Mouse (Mus musculus) embryonic facial prominence, embryonic 12.5 days (tissue): ENCODE measurements around the gene Auh. TPM values are rescaled to one million over a fixed set of nuclear protein-coding genes. Genes with fewer than 3 reads are reported as not detected.
A peak's percentile ranks its signal among the peaks of the same experiment; 100 is the strongest.

Experiments used
- ATAC-seq: fragments of 200-750 bp; cut with Nextera tagmentation; 2 replicates; pipeline ENCODE4 v1.8.0; 2017; ENCODE audit not compliant: insufficient number of reproducible peaks, insufficient read depth, low FRiP score, low TSS enrichment
- H3K27ac ChIP-seq: fragments of 300-500 bp; sonication (generic); 2 replicates; pipeline ENCODE4 v1.5.1; 2016; ENCODE audit warnings: mild to moderate bottlenecking
- H3K27me3 ChIP-seq: fragments of 300-500 bp; sonication (generic); 2 replicates; pipeline ENCODE4 v1.6.1; 2016; ENCODE audit warnings: mild to moderate bottlenecking, moderate library complexity
- H3K36me3 ChIP-seq: fragments of 300-500 bp; sonication (generic); 2 replicates; pipeline ENCODE4 v1.6.1; 2016; ENCODE audit warnings: mild to moderate bottlenecking
- H3K4me1 ChIP-seq: fragments of 300-500 bp; sonication (generic); 2 replicates; pipeline ENCODE4 v1.6.1; 2016
- H3K4me2 ChIP-seq: fragments of 300-500 bp; sonication (generic); replicated peaks from 2 replicates; pipeline ENCODE4 v1.6.1; 2016; ENCODE audit warnings: mild to moderate bottlenecking, moderate library complexity
- H3K4me3 ChIP-seq: fragments of 300-500 bp; sonication (generic); 2 replicates; pipeline ENCODE4 v1.5.1; 2016; ENCODE audit warnings: mild to moderate bottlenecking
- H3K9ac ChIP-seq: fragments of 300-500 bp; sonication (generic); 2 replicates; pipeline ENCODE4 v1.6.1; 2016; ENCODE audit warnings: mild to moderate bottlenecking, moderate library complexity
- H3K9me3 ChIP-seq: fragments of 300-500 bp; sonication (generic); 2 replicates; pipeline ENCODE4 v1.6.1; 2016; ENCODE audit warnings: mild to moderate bottlenecking, moderate library complexity
- WGBS: fragments of 180-500 bp; shearing (Covaris S2); methylation state at CpG from one replicate; pipeline ENCODE4 v1.1.7; 2016; 5-methylcytosine and 5-hydroxymethylcytosine counted together
- polyA plus RNA-seq: library from polyadenylated mRNA; unstranded; fragments of >200 nt; fragmentation: Nextera tagmentation; extraction: Ambion mirVana; gene quantifications from 2 replicates; pipeline ENCODE4 v1.2.1, GENCODE M21; 2016

Gene Auh
- polyA plus RNA-seq, 1 experiment from 2014 or later, result 45.3 TPM

DNA sequence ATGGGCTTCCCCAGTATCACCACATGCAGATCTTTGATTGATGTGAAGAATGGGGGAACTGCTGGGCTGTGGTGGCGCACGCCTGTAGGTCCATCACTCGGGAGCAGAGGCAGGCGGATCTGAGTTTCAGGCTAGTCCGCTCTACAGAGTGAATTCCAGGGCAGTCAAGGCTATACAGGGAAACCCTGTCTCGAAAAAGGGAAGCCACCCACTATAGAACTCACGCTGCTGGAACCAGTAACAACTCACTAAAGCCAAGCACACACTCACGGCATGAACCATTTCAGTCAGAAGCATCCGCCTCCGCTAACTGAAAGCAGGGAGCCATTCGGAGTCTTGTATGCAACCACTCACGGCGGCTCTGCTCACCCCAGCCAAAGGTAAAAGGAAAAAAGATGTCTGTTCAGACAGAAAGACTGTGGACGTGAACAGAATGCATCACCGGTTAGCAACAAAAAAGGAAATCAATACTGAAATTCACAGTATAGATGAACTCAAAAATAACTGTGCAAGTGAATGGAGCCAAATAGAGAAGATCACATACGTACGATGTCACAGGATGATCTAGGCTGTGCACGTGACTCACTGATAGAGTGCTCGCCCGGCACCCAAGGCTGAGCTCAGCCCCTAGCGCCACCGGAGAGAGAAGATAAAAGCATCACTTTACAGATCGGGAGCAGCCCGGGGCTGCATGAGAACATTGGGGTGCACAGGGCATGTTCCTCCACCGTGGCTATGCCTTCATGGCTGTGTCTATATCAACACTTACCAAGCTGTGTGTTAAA lies 53.7 kb downstream of the Auh start:
- Histone ChIP-seq H3K9ac (no peak overlapping the region), H3K4me2 (no peak overlapping the region), H3K4me1 (peaks cover 21% of the 10 kb centered on the region), H3K9me3 (no peaks in the 10 kb centered on the region), H3K36me3 (no peaks in the 10 kb centered on the region), H3K27me3 (no peaks in the 10 kb centered on the region), H3K4me3 (no peak overlapping the region), H3K27ac (no peak overlapping the region)
- WGBS, result 82% methylated on average over 25 of the region's 25 CpGs
- ATAC-seq, result no peak

DNA sequence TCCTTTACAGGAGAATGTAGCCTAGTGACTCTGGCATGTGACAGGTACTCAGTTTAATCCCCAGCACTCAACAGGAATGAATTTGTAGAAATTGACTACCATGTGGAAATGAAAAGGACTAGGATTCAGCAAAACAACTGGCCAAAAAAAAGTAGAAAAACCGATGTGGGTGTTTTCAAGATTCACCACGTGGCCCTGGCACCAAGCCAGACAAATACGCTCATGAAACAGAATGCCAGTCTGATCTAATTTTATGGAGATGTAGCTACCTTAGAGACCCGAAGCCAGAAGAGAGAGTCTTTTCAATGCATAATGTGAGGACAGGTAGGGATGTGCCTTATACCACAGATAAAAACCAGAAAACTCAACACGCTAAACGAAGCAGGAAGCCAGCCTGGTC lies 54.4 kb downstream of the Auh start:
- Histone ChIP-seq H3K4me2 (no peak overlapping the region), H3K27me3 (no peaks in the 10 kb centered on the region), H3K4me1 (peaks cover 16% of the 10 kb centered on the region), H3K9ac (no peak overlapping the region), H3K27ac (no peak overlapping the region), H3K4me3 (no peak overlapping the region), H3K36me3 (no peaks in the 10 kb centered on the region), H3K9me3 (no peaks in the 10 kb centered on the region)
- WGBS, result 70% methylated on average over 6 of the region's 6 CpGs
- ATAC-seq, result no peak

DNA sequence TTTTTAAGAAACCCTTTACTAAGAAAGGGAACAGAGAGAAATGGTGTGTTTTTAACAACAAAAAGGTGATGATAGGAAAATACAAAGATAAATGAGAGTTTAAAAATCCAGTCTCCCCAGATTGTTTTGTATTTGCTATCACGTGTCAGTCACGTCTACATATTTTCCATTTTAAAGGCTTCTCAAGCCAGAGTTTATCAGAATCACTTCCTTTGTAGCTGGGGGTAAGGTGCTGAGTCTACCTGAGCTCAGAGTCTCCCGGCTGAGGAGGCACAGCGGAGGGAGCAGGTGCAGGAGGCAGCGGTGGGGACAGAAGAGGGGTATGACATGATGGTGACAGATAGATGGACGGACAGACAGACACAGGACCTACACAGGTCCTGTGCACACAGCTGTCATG lies 55.1 kb downstream of the Auh start:
- H3K9ac ChIP-seq, result no peak overlapping the region
- ATAC-seq, result no peak

DNA sequence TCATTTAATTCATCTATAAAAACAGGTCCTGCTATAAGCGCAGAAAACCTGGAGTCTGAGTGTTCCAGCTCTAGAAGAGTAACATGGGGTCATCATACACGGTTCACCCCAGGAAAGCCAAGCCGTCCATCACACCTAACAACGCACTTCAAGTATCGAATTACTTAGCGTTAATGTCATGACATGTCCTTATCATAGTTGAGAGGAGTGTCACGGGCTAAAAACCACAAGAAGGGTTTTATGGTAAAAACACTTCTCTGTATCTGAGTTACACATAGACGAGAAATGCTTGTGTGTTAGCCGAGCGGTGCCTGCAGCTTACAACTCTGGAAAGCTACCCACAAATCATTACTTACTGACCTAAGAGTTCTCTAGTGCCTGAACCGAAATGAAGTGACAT lies 55.6 kb downstream of the Auh start:
- Histone ChIP-seq H3K4me3 (no peak overlapping the region), H3K9me3 (no peaks in the 10 kb centered on the region), H3K4me2 (no peak overlapping the region), H3K36me3 (no peaks in the 10 kb centered on the region), H3K4me1 (peaks cover 9% of the 10 kb centered on the region; the same call in 1 of the 2 replicates), H3K27ac (no peak overlapping the region), H3K9ac (no peak overlapping the region), H3K27me3 (no peaks in the 10 kb centered on the region)
- 72% methylated on average over 11 of the region's 11 CpGs for WGBS
- ATAC-seq, result no peak

More for the DNA sequence above, 55.1 kb downstream of the Auh start:
- H3K9me3 ChIP-seq, result no peaks in the 10 kb centered on the region
- no peak overlapping the region for H3K27ac ChIP-seq
- no peak overlapping the region for H3K4me3 ChIP-seq
- 85% methylated on average over 6 of the region's 6 CpGs for WGBS
- H3K36me3 ChIP-seq, result no peaks in the 10 kb centered on the region
- H3K4me2 ChIP-seq, result no peak overlapping the region
- H3K4me1 ChIP-seq, result peaks cover 11% of the 10 kb centered on the region; the same call in 1 of the 2 replicates
- H3K27me3 ChIP-seq, result no peaks in the 10 kb centered on the region

DNA sequence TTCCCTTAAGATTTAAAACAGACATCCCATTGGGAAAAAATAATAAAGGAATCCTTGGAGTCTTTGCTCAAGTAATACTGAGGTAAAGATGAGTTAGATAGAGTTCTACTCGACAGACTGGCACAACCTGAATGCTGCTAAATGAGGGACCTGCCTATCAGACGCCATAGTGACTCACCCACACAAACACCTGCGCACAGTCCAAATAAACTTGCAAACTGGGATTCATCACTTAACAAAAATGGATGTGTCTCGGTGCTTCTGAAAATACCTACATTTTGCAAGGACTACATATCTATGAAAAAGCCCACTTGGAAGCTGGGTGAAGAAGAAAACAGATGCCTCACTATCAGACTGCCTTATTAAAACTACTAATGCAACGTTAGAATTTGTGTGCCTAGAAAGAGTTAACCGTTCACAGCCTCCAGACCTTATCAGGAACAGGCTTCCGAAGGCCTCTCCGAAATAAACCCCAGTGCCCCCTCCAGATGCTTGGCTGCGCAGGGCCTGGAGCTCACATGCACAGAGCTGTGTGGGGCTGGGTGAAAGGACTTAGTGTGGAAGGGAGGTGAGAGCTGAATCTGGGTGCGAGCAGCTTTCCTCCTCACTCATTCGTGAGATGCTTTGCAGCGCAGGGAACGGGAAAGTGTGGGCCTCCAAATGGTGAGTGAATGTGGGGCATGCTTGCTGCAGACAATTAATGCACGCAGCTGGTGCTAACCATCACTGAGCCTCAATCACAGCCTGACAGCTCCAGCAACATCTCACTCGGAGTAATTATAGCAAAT lies 63.3 kb downstream of the Auh start:
- Histone ChIP-seq H3K9ac (no peak overlapping the region), H3K27me3 (no peaks in the 10 kb centered on the region), H3K9me3 (no peaks in the 10 kb centered on the region), H3K27ac (0 out of 2 replicates have a peak overlapping the region, but pooled peaks have one; percentile 36), H3K4me2 (no peak overlapping the region), H3K4me3 (no peak overlapping the region), H3K36me3 (no peaks in the 10 kb centered on the region), H3K4me1 (peaks cover 15% of the 10 kb centered on the region)
- ATAC-seq, result no peak
- WGBS, result 45% methylated on average over 15 of the region's 15 CpGs

DNA sequence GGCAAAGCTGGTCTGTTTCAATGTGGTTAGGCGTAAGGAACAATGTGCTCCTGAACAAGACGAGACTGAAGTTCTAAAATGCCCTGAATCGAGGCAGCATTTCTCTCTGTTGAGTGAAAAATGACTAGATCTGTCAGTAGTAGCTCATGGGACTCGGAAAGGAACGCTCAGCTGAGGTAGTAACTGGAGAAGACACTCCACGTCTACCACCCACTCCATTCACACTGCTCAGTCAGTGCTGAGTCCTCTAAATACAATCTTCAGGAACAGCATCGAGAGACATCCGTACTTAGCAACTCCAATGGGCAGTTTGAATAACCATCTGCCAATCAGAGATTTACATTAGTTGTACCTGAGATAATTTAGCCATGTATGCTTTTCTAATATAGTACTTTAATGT lies 66.0 kb downstream of the Auh start:
- H3K9me3 ChIP-seq, result no peaks in the 10 kb centered on the region
- WGBS, result 87% methylated on average over 8 of the region's 8 CpGs
- H3K4me1 ChIP-seq, result peaks cover 15% of the 10 kb centered on the region
- no peak for ATAC-seq
- no peak overlapping the region for H3K9ac ChIP-seq
- H3K27ac ChIP-seq, result no peak overlapping the region
- H3K4me3 ChIP-seq, result no peak overlapping the region
- no peak overlapping the region for H3K4me2 ChIP-seq
- H3K27me3 ChIP-seq, result no peaks in the 10 kb centered on the region
- H3K36me3 ChIP-seq, result no peaks in the 10 kb centered on the region

DNA sequence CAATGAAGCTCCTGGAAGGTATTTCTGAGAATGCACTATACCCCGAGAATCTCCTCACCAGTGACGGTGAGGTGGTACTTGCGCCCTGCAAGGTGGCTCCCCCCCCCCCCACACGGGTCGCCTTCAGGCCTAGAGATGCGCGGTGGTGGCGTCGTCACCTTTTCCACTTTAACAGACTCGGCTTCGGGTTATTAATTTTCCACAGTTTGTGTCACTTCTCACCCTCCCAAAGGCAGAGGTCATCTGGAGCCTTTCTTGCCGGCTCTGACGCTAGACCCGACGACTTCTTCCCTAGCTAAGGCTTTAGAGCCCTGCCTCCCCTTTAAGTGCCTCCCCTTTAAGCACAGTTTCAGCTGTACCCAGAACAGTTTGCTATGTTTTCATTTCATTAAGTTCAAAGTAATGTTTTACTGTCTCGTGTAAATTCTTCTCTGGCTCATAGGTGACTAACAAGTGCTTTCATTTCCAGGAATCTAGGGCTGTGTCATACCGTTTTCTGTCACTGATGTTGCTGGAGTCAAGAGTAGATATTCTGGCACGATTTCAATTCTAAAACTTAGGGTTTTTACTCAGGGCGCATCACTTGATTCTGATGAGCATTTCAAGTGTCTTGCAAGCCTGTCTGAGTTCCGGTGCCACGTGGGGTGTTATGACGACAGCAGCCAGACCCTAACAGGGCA lies 69.3 kb downstream of the Auh start:
- ATAC-seq, result no peak
- 72% methylated on average over 22 of the region's 22 CpGs for WGBS

DNA sequence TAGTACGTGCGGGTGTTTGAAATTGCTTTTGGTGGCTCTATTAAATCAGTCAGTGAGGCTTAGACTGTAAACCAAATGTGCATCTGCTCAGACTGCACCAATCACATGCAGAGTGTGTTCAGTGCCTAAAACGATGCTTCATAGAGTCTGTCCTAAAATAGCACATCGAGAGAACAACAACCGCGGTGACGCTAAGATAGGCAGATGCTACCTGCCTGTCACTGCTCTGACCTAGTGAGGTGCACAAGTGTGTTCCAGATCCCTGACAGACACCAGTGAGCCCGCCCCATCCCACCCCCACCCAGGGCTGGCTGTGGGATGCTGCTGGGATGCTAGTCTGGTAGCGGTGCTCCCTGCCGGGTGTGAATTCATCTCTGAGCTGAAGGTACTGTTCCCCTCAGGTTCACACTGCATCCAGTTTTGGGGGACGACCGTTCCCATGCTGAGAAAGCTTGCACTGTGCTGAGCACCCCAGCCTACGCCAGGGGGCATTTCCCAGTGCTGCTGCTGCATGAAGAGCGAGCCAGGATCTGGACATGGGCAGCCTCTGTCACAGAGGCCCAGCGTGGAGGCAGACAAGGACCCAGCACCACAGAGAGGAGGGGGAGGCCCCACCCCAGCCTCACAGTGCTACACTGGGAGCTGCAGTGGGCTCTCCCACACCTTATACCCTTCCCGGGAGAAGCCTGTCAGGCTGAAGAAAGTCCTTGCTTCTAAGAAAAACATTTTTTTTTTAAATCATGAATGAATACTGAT lies 70.2 kb downstream of the Auh start:
- no peak overlapping the region for H3K27ac ChIP-seq
- H3K36me3 ChIP-seq, result no peaks in the 10 kb centered on the region
- no peaks in the 10 kb centered on the region for H3K9me3 ChIP-seq
- no peaks in the 10 kb centered on the region for H3K27me3 ChIP-seq
- H3K9ac ChIP-seq, result no peak overlapping the region
- ATAC-seq, result no peak
- H3K4me1 ChIP-seq, result no peaks in the 10 kb centered on the region
- no peak overlapping the region for H3K4me2 ChIP-seq
- H3K4me3 ChIP-seq, result no peak overlapping the region
- 77% methylated on average over 16 of the region's 16 CpGs for WGBS

More for the DNA sequence above, 69.3 kb downstream of the Auh start:
- no peak overlapping the region for H3K4me2 ChIP-seq
- no peak overlapping the region for H3K9ac ChIP-seq
- no peaks in the 10 kb centered on the region for H3K27me3 ChIP-seq
- H3K36me3 ChIP-seq, result no peaks in the 10 kb centered on the region
- no peak overlapping the region for H3K27ac ChIP-seq
- H3K9me3 ChIP-seq, result no peaks in the 10 kb centered on the region
- H3K4me3 ChIP-seq, result no peak overlapping the region
- H3K4me1 ChIP-seq, result no peaks in the 10 kb centered on the region

DNA sequence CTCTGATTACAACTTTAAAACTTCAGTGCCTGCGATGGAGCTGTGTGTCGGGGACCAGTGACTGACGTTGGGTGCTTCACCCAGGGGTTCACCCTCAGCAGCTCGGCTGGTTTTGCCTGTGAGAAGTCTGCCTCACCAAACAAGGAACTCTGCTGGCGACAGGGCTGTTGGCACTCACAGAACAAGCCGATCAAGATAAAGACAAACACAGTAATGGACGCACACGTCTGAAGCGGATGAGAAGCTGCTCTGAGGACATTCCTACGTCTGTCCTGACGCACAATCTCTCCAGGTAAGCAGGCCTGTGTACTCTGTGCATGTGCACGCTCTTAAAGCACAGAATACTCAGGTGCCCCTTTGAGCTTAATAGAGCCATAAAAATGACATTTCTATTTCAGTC lies 71.1 kb downstream of the Auh start:
- 83% methylated on average over 12 of the region's 12 CpGs for WGBS
- H3K36me3 ChIP-seq, result no peaks in the 10 kb centered on the region
- H3K4me3 ChIP-seq, result no peak overlapping the region
- no peak for ATAC-seq
- H3K9ac ChIP-seq, result no peak overlapping the region
- H3K4me2 ChIP-seq, result no peak overlapping the region
- no peaks in the 10 kb centered on the region for H3K9me3 ChIP-seq
- H3K27me3 ChIP-seq, result no peaks in the 10 kb centered on the region
- peaks cover 4% of the 10 kb centered on the region; the same call in 1 of the 2 replicates for H3K4me1 ChIP-seq
- no peak overlapping the region for H3K27ac ChIP-seq

DNA sequence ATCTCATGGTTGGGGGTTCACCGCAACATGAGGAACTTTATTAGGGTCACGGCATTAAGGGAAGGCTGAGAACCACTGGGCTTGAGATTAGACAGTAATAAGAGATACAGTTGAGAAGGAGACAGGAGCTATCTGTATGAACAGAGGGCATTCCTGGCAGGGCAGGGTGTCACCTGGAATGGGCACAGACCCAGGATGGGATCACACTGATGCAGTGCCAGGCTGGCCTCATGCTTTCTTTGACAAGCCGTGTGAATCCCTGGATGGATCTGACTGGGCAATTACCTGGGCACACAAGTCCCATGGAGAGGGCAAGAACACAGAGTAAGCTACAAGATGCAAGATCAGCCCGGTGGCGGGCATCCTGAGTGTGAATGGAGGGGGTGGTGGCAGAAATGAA lies 71.7 kb downstream of the Auh start:
- H3K9me3 ChIP-seq, result no peaks in the 10 kb centered on the region
- no peak overlapping the region for H3K9ac ChIP-seq
- WGBS, result 91% methylated on average over 5 of the region's 5 CpGs
- H3K4me3 ChIP-seq, result no peak overlapping the region
- no peak overlapping the region for H3K27ac ChIP-seq
- no peak overlapping the region for H3K4me2 ChIP-seq
- no peaks in the 10 kb centered on the region for H3K36me3 ChIP-seq
- ATAC-seq, result no peak
- no peaks in the 10 kb centered on the region for H3K27me3 ChIP-seq
- H3K4me1 ChIP-seq, result peaks cover 4% of the 10 kb centered on the region; the same call in 1 of the 2 replicates

DNA sequence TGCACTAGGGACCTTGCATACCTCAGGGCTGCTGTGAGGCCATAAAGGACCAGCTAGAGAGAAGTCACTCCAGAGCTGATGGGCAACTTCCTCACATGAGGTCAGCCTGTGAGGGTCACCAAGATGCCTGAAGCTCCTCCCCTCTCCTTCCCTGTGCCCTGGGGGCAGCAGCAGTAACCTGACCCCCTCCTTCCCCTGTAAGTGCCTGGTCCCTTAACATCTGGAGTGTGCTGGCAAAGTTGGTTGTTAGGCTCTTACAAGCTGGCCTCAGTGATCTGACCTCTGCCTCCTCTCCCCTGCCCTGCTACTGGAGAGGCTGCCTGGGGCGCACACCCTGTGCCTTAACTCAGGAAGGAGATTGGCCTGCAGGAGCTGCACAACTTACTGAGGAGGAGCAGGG lies 75.9 kb downstream of the Auh start:
- H3K27ac ChIP-seq, result no peak overlapping the region
- 8% methylated on average over 1 of the region's 1 CpGs for WGBS
- H3K9me3 ChIP-seq, result no peaks in the 10 kb centered on the region
- H3K4me1 ChIP-seq, result peaks cover 4% of the 10 kb centered on the region; the same call in 1 of the 2 replicates
- no peak overlapping the region for H3K4me2 ChIP-seq
- no peaks in the 10 kb centered on the region; the same call in 1 of the 2 replicates for H3K27me3 ChIP-seq
- no peak overlapping the region for H3K4me3 ChIP-seq
- no peak for ATAC-seq
- H3K36me3 ChIP-seq, result no peaks in the 10 kb centered on the region
- no peak overlapping the region for H3K9ac ChIP-seq
